Mouse (Mus musculus) small intestine, adult 2 months (tissue): ENCODE results near the gene Klhl26.

Source experiments
- CTCF ChIP-seq: fragments of 200-500 bp; IDR thresholded peaks from 2 replicates; pipeline ENCODE4 v1.5.1; 2012; ENCODE audit warnings: low read depth, mild to moderate bottlenecking, control low read depth, inconsistent platforms, low read length, moderate library complexity, mixed read lengths; ENCODE audit not compliant: insufficient replicate concordance, insufficient read length; ENCODE audit errors: extremely low read depth
- POLR2A ChIP-seq: fragments of 200-500 bp; IDR thresholded peaks from 2 replicates; pipeline ENCODE4 v1.6.1; 2012; ENCODE audit warnings: low read depth, mild to moderate bottlenecking, control low read depth, inconsistent platforms, low read length, moderate library complexity

DNA sequence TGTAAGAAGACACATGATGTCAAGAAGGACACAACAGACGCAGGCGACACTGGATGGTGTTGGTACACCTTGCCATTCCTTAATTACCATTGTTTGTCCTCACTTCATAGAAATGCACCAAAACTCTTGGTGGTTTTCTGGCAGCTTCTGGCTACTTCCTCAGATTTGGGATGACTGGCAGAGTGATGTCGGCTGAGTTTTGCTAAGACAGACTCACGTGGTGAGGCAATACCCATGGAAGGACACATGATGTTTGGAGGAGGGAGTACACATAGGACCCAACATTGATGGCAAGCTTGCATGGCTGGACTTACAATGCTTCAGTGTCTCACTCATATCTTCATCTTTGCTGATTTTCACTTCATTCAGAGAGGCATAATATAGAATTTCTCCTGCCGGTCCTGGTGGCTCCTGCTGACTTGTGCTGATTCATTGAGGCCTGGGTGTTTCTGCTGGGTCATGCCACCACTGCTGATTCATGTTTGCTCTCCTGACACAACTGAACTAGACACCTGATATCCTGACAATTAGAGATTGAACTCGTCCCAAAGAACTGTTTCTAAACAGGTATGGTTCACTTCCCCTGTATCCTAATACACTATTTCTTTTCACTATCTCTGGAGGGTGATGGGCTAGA is 62.3 kb downstream of the Klhl26 start:
- TF ChIP-seq CTCF (no peak), POLR2A (no peak)
